In the genomic region with DNA sequence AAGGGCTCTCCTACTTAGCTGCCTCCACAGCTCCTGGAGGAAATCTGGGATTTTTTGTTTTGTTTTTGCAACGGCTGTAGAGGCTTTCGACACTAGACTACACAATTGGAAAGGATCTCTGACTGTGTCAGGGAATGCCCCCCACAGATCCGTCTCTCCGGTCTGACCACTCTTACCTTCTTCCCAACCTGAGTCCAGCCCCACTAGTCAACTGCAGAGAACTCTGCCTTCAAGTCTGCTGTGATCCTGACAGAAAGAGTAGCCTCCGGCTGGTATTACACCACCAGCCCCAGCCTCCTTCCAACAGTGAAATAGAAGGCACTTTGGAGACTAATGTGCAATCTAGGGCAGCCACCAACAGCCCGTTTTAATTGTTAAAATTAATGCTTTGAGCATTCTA, we compare ENCODE assay signal across 9 mouse cellular contexts. TPM values are rescaled to one million over a fixed set of nuclear protein-coding genes. Genes with fewer than 3 reads are reported as not detected.
DNase-seq lines count a peak whose midpoint lies in the region; ATAC-seq and TF ChIP-seq lines count a peak whose summit lies in the region.
"Had no signal": no experiment of that assay in that cellular context is flagged by ENCODE, and none has a peak within 500 bp of the region (broad histone marks: within the 10 kb centered on the region; RNA-seq: fewer than 3 reads in every experiment).

No protein-coding gene starts in this region.

- H3K27me3 ChIP-seq in hindbrain, embryonic 11.5 days (ENCODE audit: control insufficient read depth, insufficient read depth, low read length): no peaks in the 10 kb centered on the region

- WGBS in hindbrain, embryonic 11.5 days: 17% methylated on average over 6 of the region's 6 CpGs
- WGBS in macrophage (ENCODE audit: missing documents): 87% methylated on average over 6 of the region's 6 CpGs

- TF ChIP-seq CTCF in gastrocnemius, adult 2 months (IDR thresholded peaks at IDR 0.05): no peak

- no peaks in the 10 kb centered on the region for H3K36me3 ChIP-seq in hindbrain, embryonic 11.5 days (ENCODE audit: control insufficient read depth, insufficient read depth, low read length)
- H3K36me3 ChIP-seq in macrophage (ENCODE audit: inconsistent target): no peaks in the 10 kb centered on the region

- no peaks in the 10 kb centered on the region for H3K9me3 ChIP-seq in hindbrain, embryonic 11.5 days (ENCODE audit: control insufficient read depth, low read length)

- H3K4me1 ChIP-seq in hindbrain, embryonic 11.5 days (replicated peaks; ENCODE audit: control insufficient read depth, insufficient read depth, low read length): no peaks in the 10 kb centered on the region; the same call in none of the 2 replicates

- peak overlapping the region; percentile 70 for H3K4me2 ChIP-seq in hindbrain, embryonic 11.5 days (replicated peaks; ENCODE audit: low read depth, low read length)

- peaks cover 52% of the 10 kb centered on the region for H3K79me2 ChIP-seq in macrophage (ENCODE audit: inconsistent target)

- peak overlapping the region; percentile 86 for H3K4me3 ChIP-seq in gastrocnemius, adult 2 months
- H3K4me3 ChIP-seq in hindbrain, embryonic 11.5 days (ENCODE audit: low read depth, low read length): peak overlapping the region; percentile 66
- peak overlapping the region; percentile 84 for H3K4me3 ChIP-seq in macrophage (ENCODE audit: inconsistent target)

- H3K9ac ChIP-seq in hindbrain, embryonic 11.5 days (ENCODE audit: low read depth, low read length): 0 out of 2 replicates have a peak overlapping the region, but pooled peaks have one; percentile 20

- DNase-seq in gastrocnemius, adult 2 months: peak; percentile 39
- DNase-seq in gastrocnemius, postnatal 4 days (ENCODE audit: low spot score in 2 of 2): no peak
- DNase-seq in NIH3T3 (ENCODE audit: low read depth): peak; percentile 53
- peak; percentile 27 for DNase-seq in hindbrain, embryonic 11.5 days (ENCODE audit: low spot score)
- no peak for DNase-seq in ovary, postnatal 14 days (ENCODE audit: low spot score)
- DNase-seq in gastrocnemius, postnatal 25 days: no peak
- DNase-seq: adrenal gland, adult 8-10 months had no signal

- peak overlapping the region; percentile 91 for H3K27ac ChIP-seq in gastrocnemius, adult 2 months
- H3K27ac ChIP-seq in hindbrain, embryonic 11.5 days (ENCODE audit: low read depth, low read length): peak overlapping the region; percentile 84; the same call in 1 of the 2 replicates
- 0 out of 2 replicates have a peak overlapping the region, but pooled peaks have one; percentile 68 for H3K27ac ChIP-seq in macrophage

- intact Hi-C loops in gastrocnemius, adult 2 months (cut with DNase I): loop anchor here (5.0 kb wide), 2 partner anchors 60 to 80 kb away; no protein-coding TSS in a partner anchor

- no peak for ATAC-seq in hindbrain, embryonic 11.5 days (ENCODE audit: low FRiP score)
- no peak for ATAC-seq in CD4-positive, CD25-positive, alpha-beta regulatory T cell, adult 4 months

RNA-seq across cellular contexts. Expression of gene Sh3pxd2a, which starts 1.5 kb away (rescaled TPM):
- total RNA-seq in gastrocnemius, adult 2 months (2021): 10 to 100 TPM; 37.7 to 44.7 TPM
- total RNA-seq in gastrocnemius, postnatal 4 days (2021): 100 to 1,000 TPM; 124 to 134 TPM
- 5.5 and 6.9 TPM in 2 replicates for polyA plus RNA-seq in hindbrain, embryonic 11.5 days (2014; fragmentation: Nextera tagmentation; extraction: Ambion mirVana)
- 10 to 100 TPM; 10.9 to 28.2 (median 21.6) TPM for total RNA-seq in macrophage (2018; cell fraction: chromatin; rRNA removed)
- total RNA-seq in macrophage (2018; cell fraction: cytosol; rRNA removed): 10 to 100 TPM in 14 of 26 experiments, 1 to 10 TPM in 12; 6.1 to 17.3 (median 11.1) TPM
- 10 to 100 TPM in 25 of 26 experiments, 1 to 10 TPM in 1; 9.3 to 36.6 (median 16.3) TPM for total RNA-seq in macrophage (2018; cell fraction: nucleus; rRNA removed)
- 7.9 to 13.4 TPM (median 8.0 TPM) in 3 replicates for polyA plus RNA-seq in macrophage (2018)
- total RNA-seq in gastrocnemius, postnatal 25 days (2021): 10 to 100 TPM; 37.8 to 46.3 TPM
- polyA plus RNA-seq in CD4-positive, CD25-positive, alpha-beta regulatory T cell, adult 4 months (2017; shearing (Covaris generic)): 1 to 10 TPM in 1 of 2 experiments, under 1 TPM in 1; 0.60 to 1.9 TPM

Comparison
In these comparisons a context has a peak if more than half of its experiments do, and no peak if none do; other contexts are left out.
1. DNase-seq: peak in gastrocnemius, adult 2 months (single experiment), NIH3T3 (single experiment) and hindbrain, embryonic 11.5 days (single experiment); none in gastrocnemius, postnatal 4 days (0 of 2), ovary, postnatal 14 days (single experiment) and gastrocnemius, postnatal 25 days (single experiment).
2. Peak in every context shown above with its lines, with median percentiles within 50 percentile points of each other: H3K27ac ChIP-seq and H3K4me3 ChIP-seq.